Mouse (Mus musculus): ENCODE measurements around the gene Coq5. TPM values are rescaled to one million over a fixed set of nuclear protein-coding genes. Genes with fewer than 3 reads are reported as not detected.
"Not testable (repeated sequence)": the region's sequence is repeated elsewhere in the genome, so short reads cannot be mapped to it uniquely, and the experiment has no call there.

Coq5 gene
- total RNA-seq, 2 experiments from 2014 or later, result 36.4 to 37.1 TPM

GRCm38 (mm10) chr5:115296347-115296746 lies 16.9 kb downstream of the Coq5 start:
- intact Hi-C loops (cut with DNase I), result loop anchor here (5.0 kb wide), 1 partner anchor 36 kb away; no protein-coding TSS in a partner anchor
- DNase-seq (ENCODE audit: extremely low spot score in 1 of 2, low spot score in 2 of 2), result no peak

- intact Hi-C loops (cut with DNase I), result loop anchor here (2.0 to 5.0 kb wide), 2 partner anchors 19 to 47 kb away; partner anchors contain the start of gene Cox6a1
Observed at GRCm38 (mm10) chr5:115300035-115300744, 20.7 kb downstream of the Coq5 start.

DNA sequence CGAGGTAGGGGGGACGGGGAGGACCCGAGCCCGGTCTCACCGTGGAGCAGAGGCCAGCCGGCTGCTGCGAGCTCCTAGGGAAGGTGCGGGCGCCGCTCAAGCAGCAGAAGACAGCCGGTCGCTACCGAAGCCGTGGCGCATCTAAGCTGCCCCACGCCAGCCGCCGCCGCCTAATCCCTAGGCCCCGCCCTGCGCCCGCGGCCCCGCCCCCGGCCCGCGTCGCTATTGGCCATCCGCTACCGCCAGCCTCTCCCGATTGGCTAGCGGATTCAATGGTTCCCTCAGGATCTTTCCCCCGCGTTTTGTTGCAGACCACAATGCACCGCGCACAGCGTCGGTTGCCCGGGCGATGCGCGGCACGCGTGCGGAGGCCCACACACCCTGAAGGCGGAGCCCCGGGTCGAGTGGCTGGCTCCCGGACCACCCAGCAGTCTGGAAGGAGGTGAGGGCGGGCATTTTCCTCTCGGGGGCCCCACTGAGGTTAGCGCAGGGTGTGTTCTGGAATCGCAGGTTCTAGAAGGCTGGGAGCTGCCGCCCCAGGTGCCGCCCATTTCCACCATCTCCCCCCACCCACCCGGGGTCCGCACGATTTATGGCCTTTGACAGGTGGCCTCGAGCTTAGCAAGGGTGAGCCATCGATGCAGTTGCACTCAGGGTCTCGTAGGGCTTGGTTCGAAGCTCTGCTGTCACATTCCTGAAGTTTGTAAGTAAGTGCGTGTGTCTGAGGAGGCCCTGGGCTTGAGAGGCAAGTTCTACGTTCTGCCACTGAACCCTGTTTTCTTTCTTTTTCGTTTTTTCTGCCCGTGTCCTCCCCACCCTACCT lies 21.5 kb downstream of the Coq5 start, which contains the start of gene Dynll1:
Dynll1 (minus strand) TSS at position 208 of the 823 bp plus-strand sequence.
- intact Hi-C loops (cut with DNase I), result loop anchor here (2.0 to 5.0 kb wide), 2 partner anchors 18 to 46 kb away; partner anchors contain the start of gene Cox6a1
- DNase-seq (ENCODE audit: extremely low spot score in 1 of 2, low spot score in 2 of 2), result peak; percentile 99

More at GRCm38 (mm10) chr5:115300035-115300744, 20.7 kb downstream of the Coq5 start:
- DNase-seq (ENCODE audit: extremely low spot score in 1 of 2, low spot score in 2 of 2), result peak; percentile 66 to 83

GRCm38 (mm10) chr5:115301615-115302014 lies 22.1 kb downstream of the Coq5 start:
- intact Hi-C loops (cut with DNase I), result loop anchor here (2.0 to 5.0 kb wide), 2 partner anchors 17 to 46 kb away; partner anchors contain the start of gene Cox6a1
- peak in 1 of 2 experiments; percentile 30 for DNase-seq (ENCODE audit: extremely low spot score in 1 of 2, low spot score in 2 of 2)

- intact Hi-C loops (cut with DNase I), result loop anchor here (5.0 kb wide), 1 partner anchor 45 kb away; the partner anchor contains the start of gene Cox6a1
Observed at GRCm38 (mm10) chr5:115302190-115302589, 22.7 kb downstream of the Coq5 start.

DNA sequence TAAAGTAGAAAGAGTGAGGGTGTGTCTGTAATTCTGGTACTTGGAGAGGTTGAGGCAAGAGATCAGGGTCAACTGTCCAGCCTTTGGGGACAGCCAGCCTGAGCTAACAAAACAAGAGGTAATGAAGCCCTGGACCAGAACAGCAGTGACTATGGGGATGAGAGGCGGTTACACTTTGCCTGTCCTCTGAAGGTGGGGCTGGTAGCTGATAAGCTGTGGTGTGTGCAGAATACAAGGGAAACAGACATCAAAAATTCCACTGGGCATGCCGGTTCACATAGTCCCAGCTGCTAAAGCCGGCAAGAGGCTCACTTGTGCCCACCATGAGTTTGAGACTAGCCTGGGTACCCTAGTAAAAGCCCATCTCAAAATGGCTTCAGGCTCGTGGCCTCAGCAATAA lies 32.9 kb downstream of the Coq5 start:
- intact Hi-C loops (cut with DNase I), result no loop called here
- no peak for DNase-seq (ENCODE audit: extremely low spot score in 1 of 2, low spot score in 2 of 2)

More at GRCm38 (mm10) chr5:115302190-115302589, 22.7 kb downstream of the Coq5 start:
- DNase-seq (ENCODE audit: extremely low spot score in 1 of 2, low spot score in 2 of 2), result not testable (repeated sequence)

- DNase-seq (ENCODE audit: extremely low spot score in 1 of 2, low spot score in 2 of 2), result no peak
- intact Hi-C loops (cut with DNase I), result no loop called here
Observed at GRCm38 (mm10) chr5:115312816-115313667, 33.6 kb downstream of the Coq5 start.

- no peak for DNase-seq (ENCODE audit: extremely low spot score in 1 of 2, low spot score in 2 of 2)
- intact Hi-C loops (cut with DNase I), result no loop called here
Observed at GRCm38 (mm10) chr5:115313668-115313943, 34.1 kb downstream of the Coq5 start.

DNA sequence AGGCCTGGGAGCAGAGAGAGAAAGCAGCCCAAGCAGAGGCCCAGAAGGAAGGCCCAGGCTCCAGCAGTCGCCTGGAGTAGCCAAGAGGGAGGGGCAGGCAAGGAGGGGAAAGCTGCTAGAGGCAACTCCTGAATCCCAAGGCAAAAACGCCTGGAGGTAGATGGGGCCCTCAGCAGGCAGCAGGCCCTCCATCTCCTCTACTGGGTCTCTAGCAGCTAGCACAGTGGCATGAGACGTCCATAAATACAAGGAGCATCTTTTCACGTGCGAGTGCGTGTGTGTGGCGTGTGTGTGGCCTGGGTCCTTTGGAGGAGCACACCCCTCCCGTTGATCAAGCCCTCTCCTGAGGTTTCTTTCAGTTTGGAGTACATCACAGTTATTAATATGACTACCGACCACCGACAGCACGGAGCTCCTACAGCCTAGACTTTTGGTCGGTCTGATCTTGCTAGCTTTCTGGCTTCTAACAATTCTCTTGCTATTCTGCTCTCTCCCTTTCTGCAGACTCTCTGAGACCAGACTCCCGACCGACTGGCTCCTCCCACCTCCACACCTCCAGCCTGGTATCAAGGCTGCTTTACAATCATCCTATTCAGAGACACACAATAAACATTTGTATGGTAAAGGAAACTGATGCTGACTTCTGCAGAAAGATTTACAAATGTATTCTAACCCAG lies 37.6 kb downstream of the Coq5 start:
- intact Hi-C loops (cut with DNase I), result no loop called here
- no peak for DNase-seq (ENCODE audit: extremely low spot score in 1 of 2, low spot score in 2 of 2)

GRCm38 (mm10) chr5:115317645-115318328 lies 38.3 kb downstream of the Coq5 start:
- intact Hi-C loops (cut with DNase I), result loop anchor here (2.0 kb wide), 1 partner anchor 17 kb away; the partner anchor contains the start of gene Dynll1
- no peak for DNase-seq (ENCODE audit: extremely low spot score in 1 of 2, low spot score in 2 of 2)

DNA sequence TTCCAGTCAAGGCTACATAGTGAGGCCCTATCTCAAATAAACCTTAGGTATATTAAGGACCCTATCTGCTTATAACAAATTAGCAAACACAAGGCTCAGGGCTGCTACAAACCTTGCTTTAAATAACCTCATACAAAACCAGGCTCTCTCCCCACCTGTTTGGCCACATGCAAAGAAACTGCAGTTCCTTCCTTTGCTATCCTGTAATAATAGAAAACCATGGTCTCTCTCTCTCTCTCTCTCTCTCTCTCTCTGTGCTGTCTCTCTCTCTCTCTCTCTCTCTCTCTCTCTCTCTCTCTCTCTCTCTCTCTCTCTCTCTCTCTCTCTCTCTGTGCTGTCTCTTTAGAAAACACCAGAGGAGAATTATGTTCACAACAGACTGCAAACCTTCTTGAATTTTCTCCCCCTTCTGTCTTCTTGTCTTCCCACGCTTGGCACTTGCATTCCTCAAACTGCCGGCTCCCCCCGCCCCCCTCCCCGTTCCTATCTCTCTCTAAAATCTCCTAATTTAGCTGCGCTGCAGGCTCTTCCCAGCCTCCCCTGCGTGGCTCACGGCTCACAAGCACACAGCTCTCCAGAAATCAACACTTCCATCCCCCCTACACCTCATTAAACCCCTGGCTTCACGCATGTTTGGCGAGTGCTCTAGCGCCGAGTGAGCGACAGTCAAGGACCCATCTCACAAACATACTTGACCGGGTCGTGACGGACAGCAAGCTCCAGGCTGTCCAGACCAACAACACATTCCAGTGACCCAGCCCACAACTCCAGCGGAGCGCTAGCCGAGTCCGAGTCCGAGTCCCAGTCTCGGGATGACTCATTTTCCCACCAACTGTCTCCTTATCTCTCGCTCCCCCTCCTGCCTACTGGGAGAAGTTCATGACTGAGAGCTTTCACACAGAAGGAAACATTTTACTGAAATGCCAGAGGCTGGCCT lies 39.8 kb downstream of the Coq5 start:
- intact Hi-C loops (cut with DNase I), result loop anchor here (2.0 kb wide), 1 partner anchor 18 kb away; the partner anchor contains the start of gene Dynll1
- peak; percentile 67 to 87 for DNase-seq (ENCODE audit: extremely low spot score in 1 of 2, low spot score in 2 of 2)

DNA sequence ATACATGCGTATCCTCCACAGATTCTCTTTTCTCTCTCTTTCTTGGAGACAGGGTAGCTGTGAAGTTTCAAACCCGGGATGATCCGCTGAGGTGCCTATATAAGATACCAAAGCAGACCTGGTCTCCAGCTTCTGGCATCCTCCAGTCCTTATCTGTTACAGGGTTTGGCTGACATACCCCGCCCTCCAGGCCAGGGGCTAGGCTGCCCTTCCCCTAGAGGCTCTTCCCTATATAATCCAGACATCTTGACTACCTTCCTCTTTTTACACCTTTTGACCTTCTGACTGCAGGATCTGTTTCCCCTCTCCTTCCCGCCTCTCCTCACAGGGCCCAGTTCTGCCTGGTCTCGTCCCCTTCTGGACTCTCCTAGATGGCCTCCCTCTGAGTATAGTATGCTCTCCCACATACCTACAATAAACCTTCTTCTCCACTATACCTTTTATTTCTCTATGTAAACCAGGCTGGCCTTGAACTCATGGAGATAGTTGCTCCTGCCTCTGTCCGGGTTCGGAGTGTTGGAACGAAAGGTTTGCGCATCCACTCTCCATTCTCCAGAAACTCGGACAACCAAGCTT lies 46.9 kb downstream of the Coq5 start:
- no peak for DNase-seq (ENCODE audit: extremely low spot score in 1 of 2, low spot score in 2 of 2)
- intact Hi-C loops (cut with DNase I), result no loop called here

DNA sequence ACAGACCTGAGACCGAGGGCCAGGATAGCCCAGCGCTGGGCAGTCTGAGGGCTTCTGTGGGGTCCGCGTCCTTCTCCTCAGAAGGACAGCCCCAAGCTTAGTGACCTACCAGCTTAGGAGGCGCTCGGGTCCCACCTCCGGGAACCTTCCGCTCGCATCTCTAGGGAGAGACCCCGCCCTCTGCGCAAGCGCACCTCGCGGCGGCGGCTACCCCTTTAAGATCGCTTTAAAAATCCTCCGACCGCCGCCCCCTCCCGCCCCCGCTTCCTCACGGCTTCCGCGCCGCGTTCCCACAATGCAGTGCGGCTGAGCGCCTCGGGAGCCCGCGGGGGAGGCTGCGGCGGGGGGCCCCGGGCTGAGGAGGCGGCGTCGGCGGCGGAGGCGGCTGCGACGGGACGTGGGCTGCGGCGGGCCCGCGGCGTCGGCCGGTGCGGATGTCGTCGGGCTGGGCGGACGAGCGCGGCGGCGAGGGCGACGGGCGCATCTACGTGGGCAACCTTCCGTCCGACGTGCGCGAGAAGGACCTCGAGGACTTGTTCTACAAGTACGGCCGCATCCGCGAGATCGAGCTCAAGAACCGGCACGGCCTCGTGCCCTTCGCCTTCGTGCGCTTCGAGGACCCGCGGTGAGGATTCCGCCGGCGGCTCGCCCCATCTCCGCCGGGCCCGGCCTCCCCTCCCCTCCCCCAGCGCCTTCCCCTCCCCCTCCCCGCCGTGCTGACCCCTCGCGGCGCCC lies 47.6 kb downstream of the Coq5 start, which contains the start of gene Srsf9:
Srsf9 (plus strand) TSS at position 303 of the 735 bp plus-strand sequence.
- DNase-seq (ENCODE audit: extremely low spot score in 1 of 2, low spot score in 2 of 2), result peak; percentile 92 to 98
- intact Hi-C loops (cut with DNase I), result no loop called here

- intact Hi-C loops (cut with DNase I), result no loop called here
- DNase-seq (ENCODE audit: extremely low spot score in 1 of 2, low spot score in 2 of 2), result peak in 1 of 2 experiments; percentile 71
Observed at GRCm38 (mm10) chr5:115327610-115328548, 48.4 kb downstream of the Coq5 start.
